Mouse (Mus musculus) lung, postnatal 10 days (tissue): Measurements from ENCODE around the gene Tmem63b.

ENCODE experiments used
- DNase-seq: peaks from one replicate; pipeline ENCODE4 v3.0.0; 2021

Tmem63b gene

DNA sequence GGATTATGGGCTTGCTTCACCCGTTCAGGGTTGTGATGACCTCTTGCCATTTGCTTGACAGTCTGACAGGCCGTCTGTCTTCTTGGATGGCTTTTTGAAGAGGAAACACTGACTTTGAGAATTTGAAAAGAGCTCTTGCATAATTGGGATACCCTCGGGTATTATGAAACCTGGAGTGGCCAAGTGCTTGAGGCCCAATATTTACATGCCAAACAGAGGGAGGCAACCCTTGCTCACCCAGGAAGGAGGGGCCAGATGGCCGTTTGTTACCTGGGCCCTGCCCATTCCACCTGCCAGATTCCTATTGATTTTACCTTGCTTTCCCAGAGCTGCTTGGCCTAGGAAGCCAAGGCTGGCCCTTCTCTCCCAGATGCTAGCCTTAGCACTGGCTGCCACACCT lies 15.5 kb upstream of the Tmem63b start:
- peak; percentile 67 for DNase-seq

DNA sequence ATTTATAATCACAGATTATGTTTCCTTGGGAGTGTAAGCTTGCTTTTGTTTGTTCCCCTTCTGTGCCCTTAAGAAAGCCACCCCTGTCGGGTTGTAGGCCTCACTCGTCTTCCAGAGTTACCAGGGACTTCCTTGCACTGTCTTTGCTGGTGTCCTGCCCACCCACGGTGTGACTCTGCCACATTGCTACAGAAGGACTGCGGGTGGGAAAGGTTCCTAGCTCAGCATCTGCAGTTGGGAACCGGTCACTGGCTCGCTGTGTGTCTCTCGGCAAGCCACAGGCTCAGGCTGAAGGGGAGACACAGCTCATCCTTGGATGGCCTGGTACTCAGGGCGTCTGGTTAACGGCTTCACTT lies 14.5 kb upstream of the Tmem63b start:
- DNase-seq = no peak

DNA sequence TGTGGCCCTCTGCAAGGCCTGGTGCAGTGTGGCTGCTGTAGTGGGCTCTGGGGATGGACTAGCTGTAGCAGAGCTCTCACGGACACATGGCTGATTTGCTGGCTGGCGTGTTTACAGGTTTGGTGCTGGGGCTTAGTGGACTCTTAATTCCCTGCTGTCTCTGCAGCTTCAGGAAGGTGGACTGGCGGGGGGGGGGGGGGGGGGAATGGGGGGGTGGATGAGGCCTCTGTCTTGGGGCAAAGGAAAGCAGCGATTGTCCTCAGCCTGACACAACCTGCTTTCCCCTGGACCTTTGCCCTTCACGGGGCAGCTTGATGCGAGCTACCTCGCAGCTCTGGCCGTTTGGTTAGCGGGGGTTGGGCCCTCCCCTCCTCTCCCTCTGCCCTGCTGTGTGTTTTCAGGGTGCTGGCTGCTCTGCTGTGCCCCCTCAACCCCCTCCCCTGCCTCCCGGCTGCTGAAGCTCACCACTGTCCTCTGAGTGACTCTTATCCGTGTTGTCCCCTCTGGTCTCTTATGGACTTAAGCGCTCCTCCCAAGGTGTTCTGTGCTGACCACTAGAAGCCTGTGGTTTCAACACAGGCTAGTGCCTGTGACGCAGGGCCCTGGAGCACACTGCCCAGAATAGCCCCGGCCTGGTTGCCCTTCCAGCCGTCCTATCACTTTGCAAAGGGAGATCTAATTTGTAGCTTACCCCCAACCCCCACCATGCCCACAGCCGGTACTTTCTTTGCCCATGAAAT lies 14.0 kb upstream of the Tmem63b start:
- peak; percentile 40 for DNase-seq

DNA sequence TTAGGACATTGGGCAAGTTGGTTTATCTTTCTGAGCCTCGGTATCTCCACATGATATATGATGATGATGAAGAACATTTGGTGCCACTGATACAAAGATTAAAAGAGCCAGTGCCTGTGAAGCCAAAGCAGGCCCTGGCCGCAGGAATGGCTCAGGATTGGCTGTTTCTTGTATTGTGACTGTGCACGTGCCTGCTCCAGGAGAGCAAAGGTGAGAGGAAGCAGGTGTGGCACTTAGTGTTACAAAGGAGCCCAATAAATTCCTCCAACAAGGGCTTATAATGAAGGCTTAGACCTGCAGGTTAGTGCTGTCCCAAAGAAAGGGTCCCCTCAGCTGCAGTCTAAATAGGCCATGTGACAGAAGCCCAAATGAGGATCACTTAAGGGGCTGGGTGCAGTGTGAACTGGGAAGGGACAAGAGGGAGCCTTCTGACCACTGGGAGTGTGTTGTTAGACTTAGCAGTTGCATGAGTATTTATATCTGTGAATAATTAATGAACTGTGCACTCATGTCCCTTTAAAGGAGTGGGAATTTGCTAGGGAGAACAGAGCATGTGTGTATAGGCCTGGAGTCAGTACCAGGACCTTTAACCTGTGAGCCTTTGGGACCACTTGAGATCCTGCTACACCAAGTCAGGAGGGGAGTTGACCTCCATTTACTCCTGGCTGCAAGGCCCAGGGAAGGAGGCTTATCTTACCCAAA lies 12.5 kb upstream of the Tmem63b start:
- no peak for DNase-seq

DNA sequence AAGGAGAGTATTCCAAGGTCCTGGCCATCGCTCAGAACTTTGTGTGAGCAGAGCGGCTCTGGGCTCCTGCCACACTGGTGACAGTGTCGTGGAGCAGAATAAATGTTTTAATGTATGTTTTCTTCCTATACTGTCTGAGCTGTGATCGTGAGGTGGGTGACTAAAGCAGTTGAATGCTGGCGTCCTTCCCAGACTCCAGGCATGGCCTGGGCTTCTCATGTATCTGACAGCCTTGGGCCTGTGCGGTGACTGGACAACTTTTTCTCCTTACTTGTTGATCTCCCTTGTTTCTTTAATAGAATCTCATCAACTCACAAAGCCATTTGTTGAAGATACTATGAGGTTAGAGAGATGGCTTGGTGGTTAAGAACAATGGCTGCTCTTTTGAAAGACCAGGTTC lies 11.7 kb upstream of the Tmem63b start:
- DNase-seq = no peak

GRCm38 (mm10) chr17:45696981-45697380 lies 10.3 kb upstream of the Tmem63b start:
- no peak for DNase-seq

GRCm38 (mm10) chr17:45695227-45696120 lies 8.8 kb upstream of the Tmem63b start:
- no peak for DNase-seq

DNA sequence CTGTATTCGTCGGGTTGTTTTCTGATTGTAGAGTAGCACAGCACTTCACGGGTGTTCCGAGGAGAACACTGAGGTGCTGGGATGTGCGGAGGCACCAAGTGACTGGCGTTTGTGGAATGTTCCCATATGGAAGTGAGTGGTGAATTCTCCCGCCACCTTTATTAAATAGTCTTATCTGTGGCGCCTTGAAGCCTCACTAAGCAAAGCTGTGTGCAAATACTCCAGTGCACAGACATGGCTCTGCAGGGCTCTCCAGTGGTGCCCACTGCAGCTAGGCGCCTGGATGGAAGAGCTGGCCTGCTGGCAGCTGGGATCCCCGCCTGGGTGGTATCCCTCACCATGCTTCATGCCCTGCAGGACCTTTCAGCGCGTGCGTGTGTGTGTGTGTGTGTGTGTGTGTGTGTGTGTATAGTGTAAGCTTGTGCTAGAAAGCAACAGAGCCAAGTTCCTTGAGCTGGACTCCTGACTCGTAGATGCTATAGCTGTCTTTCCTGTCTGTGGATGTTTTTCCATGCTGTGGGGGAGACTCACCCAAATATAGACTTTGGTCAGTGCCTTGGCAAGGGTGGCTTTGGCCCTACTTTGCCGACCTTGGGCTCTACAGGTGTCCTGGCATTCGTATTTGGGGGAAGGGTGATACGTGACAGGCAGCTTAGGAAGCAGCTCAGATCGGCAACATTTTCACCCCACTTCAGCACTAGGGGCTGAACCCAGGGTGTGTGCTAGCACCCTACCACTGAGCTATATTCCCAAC lies 7.3 kb upstream of the Tmem63b start:
- DNase-seq = peak; percentile 47

GRCm38 (mm10) chr17:45692159-45692558 lies 5.5 kb upstream of the Tmem63b start:
- no peak for DNase-seq

- DNase-seq = no peak
These were observed 3.3 kb upstream of the Tmem63b start for GRCm38 (mm10) chr17:45690044-45690443.

DNA sequence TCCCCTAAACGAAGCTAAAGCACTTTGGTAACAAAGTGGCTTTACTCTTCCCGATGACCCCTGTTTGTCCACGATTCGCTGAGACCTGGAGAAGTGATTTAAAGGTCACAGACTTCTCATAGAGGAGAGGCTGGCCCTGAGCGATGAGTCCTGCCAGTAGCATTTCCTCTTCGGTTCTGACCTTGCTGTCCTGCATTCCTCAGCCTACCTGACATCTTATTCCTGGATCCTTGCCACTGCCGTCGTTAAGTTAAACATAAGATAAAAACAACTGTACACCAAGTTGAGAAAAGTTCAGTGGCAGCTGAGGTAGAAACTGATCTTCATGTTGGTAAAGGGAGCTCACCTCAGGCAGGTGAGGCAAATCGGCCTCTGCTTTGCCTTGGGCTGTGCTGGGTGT lies 2.4 kb upstream of the Tmem63b start:
- DNase-seq = no peak

GRCm38 (mm10) chr17:45686093-45686619 lies 549 bp downstream of the Tmem63b start, which contains the start of gene Mrpl14:
Gene Mrpl14, plus strand, starts transcription at chr17:45686322.
- peak; percentile 92 for DNase-seq

GRCm38 (mm10) chr17:45685171-45686092 lies 1.3 kb downstream of the Tmem63b start:
- peak; percentile 67 for DNase-seq

GRCm38 (mm10) chr17:45684667-45685131 lies 2.0 kb downstream of the Tmem63b start:
- DNase-seq = no peak

DNA sequence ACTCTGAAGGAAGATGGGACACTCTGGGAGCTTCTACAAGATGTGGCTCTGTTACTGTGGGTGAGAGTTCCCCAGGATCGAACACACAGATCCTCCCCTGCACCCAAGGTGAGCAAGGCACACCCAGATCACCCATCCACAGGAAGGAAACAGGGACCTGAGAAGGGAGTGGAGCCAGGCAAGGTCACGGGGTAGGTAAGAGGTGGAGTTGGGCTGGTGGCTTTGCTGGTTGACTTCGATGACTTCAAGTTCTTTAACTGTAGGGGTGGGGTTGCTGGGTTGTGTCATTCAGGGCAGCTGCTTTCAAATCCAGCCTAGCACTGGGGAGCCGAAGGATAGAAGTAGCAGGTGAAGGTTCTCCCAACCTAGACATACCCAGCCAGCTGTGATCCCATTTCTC lies 3.9 kb downstream of the Tmem63b start:
- no peak for DNase-seq

- DNase-seq = peak; percentile 56
These were observed 5.1 kb downstream of the Tmem63b start for GRCm38 (mm10) chr17:45681588-45681987.

DNA sequence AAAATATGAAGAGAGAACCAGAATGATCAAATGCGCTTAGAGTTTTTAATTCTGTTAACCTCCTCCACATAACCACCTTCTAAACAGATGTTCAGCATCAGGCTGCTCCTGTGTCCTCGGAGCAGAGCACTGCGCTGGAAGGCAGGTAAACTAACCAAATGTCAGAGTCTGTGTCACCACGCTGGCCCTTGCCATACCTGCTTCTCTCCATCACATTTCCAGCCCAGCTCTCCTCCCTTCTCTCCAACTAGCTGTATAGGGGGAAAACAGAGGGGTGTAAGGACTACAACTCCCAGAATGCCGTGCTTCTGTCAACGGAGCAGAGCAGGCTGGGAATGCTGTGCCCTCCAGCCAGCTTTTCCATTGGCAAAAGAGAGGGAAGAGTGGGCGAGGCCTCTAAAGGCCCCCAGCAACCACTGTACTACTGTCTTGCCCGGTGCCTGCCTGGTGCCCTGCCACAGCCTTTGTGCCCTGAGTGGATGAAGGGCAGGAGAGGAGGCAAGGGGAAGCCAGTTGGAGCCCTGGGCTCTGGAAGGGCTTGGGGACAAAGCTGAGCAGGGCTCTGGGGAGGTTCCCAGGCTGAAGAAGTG lies 6.2 kb downstream of the Tmem63b start:
- peak; percentile 82 for DNase-seq

- peak; percentile 79 for DNase-seq
These were observed 8.6 kb downstream of the Tmem63b start for GRCm38 (mm10) chr17:45678106-45678505.

DNA sequence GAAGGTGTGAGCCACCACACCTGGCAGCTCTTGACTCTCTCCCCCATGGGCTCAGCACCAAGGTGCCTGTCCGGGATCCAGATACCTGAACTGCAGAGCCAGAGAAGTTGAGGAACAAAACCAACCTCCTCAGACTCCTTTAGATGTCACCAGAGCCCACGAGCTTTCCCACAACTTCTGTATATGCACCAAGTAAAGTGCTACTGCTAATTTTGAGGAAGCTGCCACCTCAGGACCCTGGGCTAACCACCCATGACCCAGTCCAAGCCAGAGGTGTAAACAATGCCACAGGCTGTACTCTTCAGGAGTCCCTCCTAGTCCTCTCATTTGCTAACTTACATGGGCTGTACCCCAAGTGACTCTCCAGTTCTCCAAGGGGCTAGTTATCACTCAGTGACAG lies 14.1 kb downstream of the Tmem63b start:
- DNase-seq = no peak

- no peak for DNase-seq
These were observed 14.9 kb downstream of the Tmem63b start for GRCm38 (mm10) chr17:45671821-45672220.

- no peak for DNase-seq
These were observed 18.7 kb downstream of the Tmem63b start for GRCm38 (mm10) chr17:45667986-45668385.
